Mouse (Mus musculus) lung, embryonic 16.5 days (tissue): ENCODE measurements around the gene Plekhg1. TPM values are rescaled to one million over a fixed set of nuclear protein-coding genes. Genes with fewer than 3 reads are reported as not detected.
A peak's percentile ranks its signal among the peaks of the same experiment; 100 is the strongest.

Experiments
- ATAC-seq: fragments of 200-750 bp; cut with Nextera tagmentation; 2 replicates; pipeline ENCODE4 v1.8.0; 2017; ENCODE audit warnings: low read depth, mild to moderate bottlenecking, moderate library complexity
- H3K27ac ChIP-seq: fragments of 300-500 bp; sonication (generic); 2 replicates; pipeline ENCODE4 v1.5.1; 2014; ENCODE audit warnings: mild to moderate bottlenecking, control low read depth, low read length
- H3K27me3 ChIP-seq: fragments of 300-500 bp; sonication (generic); 2 replicates; pipeline ENCODE4 v1.6.1; 2014; ENCODE audit warnings: low read depth, low read length, mixed read lengths; ENCODE audit not compliant: control insufficient read depth, insufficient read depth
- H3K36me3 ChIP-seq: fragments of 300-500 bp; sonication (generic); 2 replicates; pipeline ENCODE4 v1.6.1; 2014; ENCODE audit warnings: low read length; ENCODE audit not compliant: control insufficient read depth, insufficient read depth
- H3K4me1 ChIP-seq: fragments of 300-500 bp; sonication (generic); replicated peaks from 2 replicates; pipeline ENCODE4 v1.6.1; 2014; ENCODE audit warnings: low read length, mixed read lengths; ENCODE audit not compliant: control insufficient read depth, insufficient read depth
- H3K4me2 ChIP-seq: fragments of 300-500 bp; sonication (generic); 2 replicates; pipeline ENCODE4 v1.6.1; 2014; ENCODE audit warnings: low read depth, low read length, control low read depth
- H3K4me3 ChIP-seq: fragments of 300-500 bp; sonication (generic); 2 replicates; pipeline ENCODE4 v1.5.1; 2014; ENCODE audit warnings: mild to moderate bottlenecking, low read length, control low read depth
- H3K9ac ChIP-seq: fragments of 300-500 bp; sonication (generic); 2 replicates; pipeline ENCODE4 v1.6.1; 2014; ENCODE audit warnings: low read length, control low read depth
- H3K9me3 ChIP-seq: fragments of 300-500 bp; sonication (generic); 2 replicates; pipeline ENCODE4 v1.6.1; 2016; ENCODE audit warnings: low read length; ENCODE audit not compliant: control insufficient read depth
- WGBS: fragments of 180-500 bp; shearing (Covaris S2); extraction: QIAGEN DNeasy Blood & Tissue Kit; methylation state at CpG from one replicate; pipeline ENCODE4 v1.1.7; 2014; 5-methylcytosine and 5-hydroxymethylcytosine counted together
- polyA plus RNA-seq: library from polyadenylated mRNA; unstranded; fragments of >200 nt; fragmentation: Nextera tagmentation; extraction: Ambion mirVana; gene quantifications from 2 replicates; pipeline ENCODE4 v1.2.1, GENCODE M21; 2015

The Plekhg1 gene
- polyA plus RNA-seq, 1 experiment from 2014 or later, result 11.9 TPM

- Histone ChIP-seq H3K4me1 (no peaks in the 10 kb centered on the region; the same call in none of the 2 replicates), H3K9me3 (no peaks in the 10 kb centered on the region), H3K4me2 (no peak overlapping the region), H3K27me3 (no peaks in the 10 kb centered on the region), H3K36me3 (no peaks in the 10 kb centered on the region), H3K9ac (no peak overlapping the region), H3K27ac (no peak overlapping the region), H3K4me3 (no peak overlapping the region)
- 91% methylated on average over 1 of the region's 1 CpGs for WGBS
- no peak for ATAC-seq
Observed at GRCm38 (mm10) chr10:3834060-3834459, 93.9 kb downstream of the Plekhg1 start.

DNA sequence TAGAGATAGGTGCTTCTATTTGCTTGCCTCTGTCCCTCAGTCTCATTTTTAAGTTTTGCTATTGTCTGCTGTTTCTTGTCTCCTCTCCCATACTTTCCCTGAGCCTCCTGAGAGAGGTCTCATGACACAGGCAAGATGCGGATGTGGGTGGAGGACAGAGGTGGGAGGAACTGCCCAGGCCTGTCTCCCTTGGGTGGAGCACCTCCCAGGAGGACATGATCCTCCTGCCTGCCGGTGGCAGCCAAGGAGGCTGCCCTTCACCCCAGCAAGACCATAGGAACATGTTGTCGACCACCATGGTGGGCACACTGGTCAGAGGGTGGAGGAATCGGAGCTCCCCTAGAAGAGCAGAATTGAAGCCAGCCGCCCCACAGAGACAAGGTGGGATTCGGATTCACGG, 94.5 kb downstream of the Plekhg1 start:
- no peak overlapping the region for H3K4me3 ChIP-seq
- H3K27me3 ChIP-seq, result no peaks in the 10 kb centered on the region
- 87% methylated on average over 7 of the region's 7 CpGs for WGBS
- H3K9me3 ChIP-seq, result no peaks in the 10 kb centered on the region
- ATAC-seq, result no peak
- no peak overlapping the region for H3K27ac ChIP-seq
- H3K4me2 ChIP-seq, result no peak overlapping the region
- H3K4me1 ChIP-seq, result peaks cover 3% of the 10 kb centered on the region
- no peaks in the 10 kb centered on the region for H3K36me3 ChIP-seq
- H3K9ac ChIP-seq, result no peak overlapping the region

DNA sequence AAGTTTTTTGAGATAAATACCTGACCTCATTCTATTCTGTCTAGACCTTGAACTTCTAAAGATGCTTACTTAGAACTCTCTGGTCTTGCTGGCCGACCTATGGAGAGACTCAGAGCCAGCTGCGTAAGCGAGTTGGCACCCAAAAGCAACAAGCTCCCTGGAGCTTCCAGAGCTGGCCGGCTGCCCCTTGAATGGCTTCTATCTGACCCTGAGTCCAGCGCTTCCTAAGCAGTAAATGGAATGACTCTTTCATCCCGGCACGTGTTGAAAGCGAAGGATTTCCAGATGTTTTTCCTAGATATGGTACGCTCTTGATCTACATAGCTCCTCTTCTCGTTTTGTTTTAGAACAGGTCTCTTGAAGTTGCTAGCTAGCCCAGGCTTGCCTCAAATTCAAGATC, 95.5 kb downstream of the Plekhg1 start:
- no peak overlapping the region for H3K9ac ChIP-seq
- no peaks in the 10 kb centered on the region for H3K9me3 ChIP-seq
- WGBS, result 65% methylated on average over 10 of the region's 10 CpGs
- no peak overlapping the region for H3K27ac ChIP-seq
- H3K4me3 ChIP-seq, result no peak overlapping the region
- H3K4me2 ChIP-seq, result no peak overlapping the region
- H3K27me3 ChIP-seq, result no peaks in the 10 kb centered on the region
- H3K4me1 ChIP-seq, result peaks cover 6% of the 10 kb centered on the region
- ATAC-seq, result no peak
- no peaks in the 10 kb centered on the region for H3K36me3 ChIP-seq

DNA sequence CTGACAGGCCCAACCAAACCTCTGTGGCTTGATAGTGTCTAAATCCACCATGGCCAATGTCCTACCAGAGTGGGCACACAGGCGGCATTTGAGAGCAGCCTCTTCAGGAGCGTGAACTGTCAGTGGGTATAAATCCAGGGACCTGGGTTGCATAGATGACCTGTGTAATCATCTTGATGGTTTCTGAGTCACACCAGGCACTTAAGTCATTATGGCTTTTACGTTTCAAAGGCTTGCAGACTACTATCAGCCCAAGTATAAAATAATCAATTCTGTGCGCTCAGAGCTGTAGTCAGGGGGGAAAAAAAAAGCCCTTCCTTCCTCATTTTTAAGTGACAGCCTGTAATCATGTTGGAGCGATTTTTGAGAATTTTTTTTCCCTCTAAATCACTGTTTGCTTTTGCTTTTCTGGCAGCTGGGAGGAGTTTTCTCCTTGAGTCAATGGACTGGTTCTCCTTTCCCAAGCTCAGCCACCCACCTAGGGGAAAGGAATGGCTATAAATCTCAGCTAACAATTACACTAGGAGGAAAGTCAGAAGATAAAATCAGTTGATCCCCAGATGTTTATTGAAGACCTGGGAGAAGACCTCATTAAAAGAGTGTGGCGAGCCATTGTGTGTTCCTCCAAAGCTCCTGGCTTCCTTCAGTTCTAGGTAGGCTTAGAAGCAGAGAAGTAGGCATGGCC, 99.7 kb downstream of the Plekhg1 start:
- no peak overlapping the region for H3K9ac ChIP-seq
- H3K27ac ChIP-seq, result no peak overlapping the region
- WGBS, result 34% methylated on average over 6 of the region's 6 CpGs
- ATAC-seq, result no peak
- no peak overlapping the region for H3K4me3 ChIP-seq
- H3K9me3 ChIP-seq, result no peaks in the 10 kb centered on the region
- 0 out of 2 replicates have a peak, but pooled peaks cover 6% of the 10 kb centered on the region for H3K4me1 ChIP-seq
- no peaks in the 10 kb centered on the region for H3K27me3 ChIP-seq
- H3K36me3 ChIP-seq, result no peaks in the 10 kb centered on the region
- H3K4me2 ChIP-seq, result no peak overlapping the region

DNA sequence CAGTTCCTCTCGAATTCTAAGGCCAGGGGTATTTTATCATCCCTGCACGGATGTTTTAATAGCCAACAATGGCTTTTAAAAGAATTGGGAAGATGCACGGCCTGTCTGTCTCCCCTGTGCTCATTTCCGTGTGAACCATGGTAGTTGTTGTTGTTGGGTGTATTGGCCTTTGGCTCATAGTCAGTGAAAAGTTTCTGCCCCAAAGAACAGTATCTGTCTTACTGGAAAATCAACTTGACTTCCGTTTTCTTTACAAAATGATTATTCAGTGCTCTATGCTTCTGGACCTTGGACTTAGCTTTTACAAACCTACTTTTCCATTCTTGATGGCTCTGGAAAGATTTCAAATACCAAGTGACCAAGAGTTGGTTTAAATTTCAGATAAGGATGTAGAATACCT, 104.3 kb downstream of the Plekhg1 start:
- H3K9ac ChIP-seq, result no peak overlapping the region
- no peak for ATAC-seq
- H3K36me3 ChIP-seq, result no peaks in the 10 kb centered on the region
- H3K27ac ChIP-seq, result no peak overlapping the region
- no peaks in the 10 kb centered on the region for H3K27me3 ChIP-seq
- WGBS, result 78% methylated on average over 5 of the region's 5 CpGs
- H3K4me2 ChIP-seq, result no peak overlapping the region
- no peaks in the 10 kb centered on the region for H3K9me3 ChIP-seq
- H3K4me3 ChIP-seq, result no peak overlapping the region
- 0 out of 2 replicates have a peak, but pooled peaks cover 5% of the 10 kb centered on the region for H3K4me1 ChIP-seq

GRCm38 (mm10) chr10:3847021-3847420, 106.9 kb downstream of the Plekhg1 start:
- ATAC-seq, result no peak
- H3K36me3 ChIP-seq, result no peaks in the 10 kb centered on the region
- no peak overlapping the region for H3K4me3 ChIP-seq
- H3K4me1 ChIP-seq, result no peaks in the 10 kb centered on the region
- no peaks in the 10 kb centered on the region for H3K27me3 ChIP-seq
- no peak overlapping the region for H3K9ac ChIP-seq
- no peak overlapping the region for H3K4me2 ChIP-seq
- H3K27ac ChIP-seq, result no peak overlapping the region
- 46% methylated on average over 2 of the region's 2 CpGs for WGBS
- H3K9me3 ChIP-seq, result no peaks in the 10 kb centered on the region

- H3K27ac ChIP-seq, result no peak overlapping the region
- H3K9me3 ChIP-seq, result no peaks in the 10 kb centered on the region
- H3K4me3 ChIP-seq, result no peak overlapping the region
- no peak overlapping the region for H3K9ac ChIP-seq
- H3K36me3 ChIP-seq, result no peaks in the 10 kb centered on the region
- no peak for ATAC-seq
- no peaks in the 10 kb centered on the region for H3K27me3 ChIP-seq
- 8% methylated on average over 2 of the region's 2 CpGs for WGBS
- H3K4me2 ChIP-seq, result no peak overlapping the region
- H3K4me1 ChIP-seq, result 0 out of 2 replicates have a peak, but pooled peaks cover 3% of the 10 kb centered on the region
Observed at GRCm38 (mm10) chr10:3851461-3851860, 111.3 kb downstream of the Plekhg1 start.

DNA sequence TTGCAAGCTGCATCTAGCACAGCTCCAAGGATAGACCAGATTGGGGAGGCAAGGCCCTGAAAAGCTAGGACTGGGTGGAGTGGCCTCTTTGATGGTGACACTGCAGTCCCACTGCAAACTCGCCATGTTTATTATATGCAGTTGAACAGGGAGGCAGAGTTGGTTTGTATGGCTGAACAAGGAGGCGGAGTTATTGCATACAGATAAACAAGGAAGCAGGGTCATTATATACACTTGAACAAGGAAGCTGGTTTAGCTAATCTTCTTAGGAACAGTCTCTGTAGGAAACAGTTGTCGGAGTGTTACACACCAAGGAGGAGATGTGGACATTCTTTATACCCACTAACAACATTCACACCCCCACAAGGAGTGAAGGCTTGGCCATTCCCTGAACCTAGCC, 112.6 kb downstream of the Plekhg1 start:
- ATAC-seq, result 0 out of 2 replicates have a peak, but pooled peaks have one; percentile 20

GRCm38 (mm10) chr10:3857912-3858311, 117.7 kb downstream of the Plekhg1 start:
- no peak overlapping the region for H3K9ac ChIP-seq
- H3K4me1 ChIP-seq, result no peaks in the 10 kb centered on the region; the same call in 1 of the 2 replicates
- no peak overlapping the region for H3K27ac ChIP-seq
- WGBS, result 4% methylated on average over 5 of the region's 5 CpGs
- no peak overlapping the region for H3K4me3 ChIP-seq
- no peaks in the 10 kb centered on the region for H3K27me3 ChIP-seq
- no peak overlapping the region for H3K4me2 ChIP-seq
- ATAC-seq, result no peak
- no peaks in the 10 kb centered on the region for H3K9me3 ChIP-seq
- no peaks in the 10 kb centered on the region for H3K36me3 ChIP-seq

More for the DNA sequence above, 112.6 kb downstream of the Plekhg1 start:
- WGBS, result 70% methylated on average over 3 of the region's 3 CpGs
- Histone ChIP-seq H3K27ac (no peak overlapping the region), H3K4me1 (0 out of 2 replicates have a peak, but pooled peaks cover 3% of the 10 kb centered on the region), H3K27me3 (no peaks in the 10 kb centered on the region), H3K4me3 (no peak overlapping the region), H3K4me2 (no peak overlapping the region), H3K9me3 (no peaks in the 10 kb centered on the region), H3K36me3 (no peaks in the 10 kb centered on the region), H3K9ac (no peak overlapping the region)
